Mouse (Mus musculus) left cerebral cortex, postnatal 14 days (tissue): Measurements from ENCODE around the gene Lpin2. TPM values are rescaled to one million over a fixed set of nuclear protein-coding genes. Genes with fewer than 3 reads are reported as not detected.

Experiments used
- DNase-seq, 2 experiments: peaks; one replicate each; pipeline ENCODE4 v3.0.0; 2021 to 2022; ENCODE audit warnings: low spot score in 2 of 2, mixed read lengths in 1 of 2
- intact Hi-C: fragments of 180-260 bp; cut with DNase I; formaldehyde crosslinking; loops from one replicate; pipeline ENCODE4 v1.15.1; 2025
- total RNA-seq, 2 experiments: library from RNA; stranded (reverse); gene quantifications; 2 replicates each; pipeline ENCODE4 v1.2.3; 2021

Lpin2 gene
- total RNA-seq, 2 experiments from 2014 or later: 79.9 to 84.3 TPM

GRCm38 (mm10) chr17:71168205-71168815 lies 14.1 kb upstream of the Lpin2 start:
- intact Hi-C loops: no loop called here
- DNase-seq: no peak

GRCm38 (mm10) chr17:71168846-71169245 lies 13.5 kb upstream of the Lpin2 start:
- DNase-seq: peak; percentile 35 to 46
- intact Hi-C loops: no loop called here

GRCm38 (mm10) chr17:71169639-71170038 lies 12.7 kb upstream of the Lpin2 start:
- intact Hi-C loops: no loop called here
- DNase-seq: no peak

- DNase-seq: no peak
- intact Hi-C loops: no loop called here
These were observed 11.2 kb upstream of the Lpin2 start for GRCm38 (mm10) chr17:71171161-71171560.

GRCm38 (mm10) chr17:71177336-71177735 lies 5.0 kb upstream of the Lpin2 start:
- intact Hi-C loops: no loop called here
- DNase-seq: no peak

GRCm38 (mm10) chr17:71177949-71178348 lies 4.4 kb upstream of the Lpin2 start:
- no peak for DNase-seq
- intact Hi-C loops: no loop called here

GRCm38 (mm10) chr17:71178530-71179181 lies 3.7 kb upstream of the Lpin2 start:
- intact Hi-C loops: no loop called here
- DNase-seq: no peak

- intact Hi-C loops: loop anchor here (5.0 to 10.0 kb wide), 2 partner anchors 47 to 175 kb away; partner anchors contain the start of genes Myl12a and Myom1
- DNase-seq: no peak
These were observed 2.6 kb upstream of the Lpin2 start for GRCm38 (mm10) chr17:71179551-71180309.

- no peak for DNase-seq
- intact Hi-C loops: loop anchor here (5.0 to 10.0 kb wide), 2 partner anchors 48 to 176 kb away; partner anchors contain the start of genes Myl12a and Myom1
These were observed 1.8 kb upstream of the Lpin2 start for GRCm38 (mm10) chr17:71180601-71181000.

- peak; percentile 92 to 93 for DNase-seq
- intact Hi-C loops: loop anchor here (5.0 to 10.0 kb wide), 2 partner anchors 51 to 178 kb away; partner anchors contain the start of genes Myl12a and Myom1
These were observed 704 bp downstream of the Lpin2 start for GRCm38 (mm10) chr17:71182871-71183656.

- intact Hi-C loops: loop anchor here (5.0 to 10.0 kb wide), 2 partner anchors 51 to 179 kb away; partner anchors contain the start of genes Myl12a and Myom1
- peak in 1 of 2 experiments; percentile 33 for DNase-seq
These were observed 1.4 kb downstream of the Lpin2 start for GRCm38 (mm10) chr17:71183657-71184261.

GRCm38 (mm10) chr17:71184356-71185111 lies 2.2 kb downstream of the Lpin2 start:
- DNase-seq: peak; percentile 17 to 28
- intact Hi-C loops: loop anchor here (5.0 to 10.0 kb wide), 3 partner anchors 43 to 180 kb away; partner anchors contain the start of genes Myl12a and Myom1

GRCm38 (mm10) chr17:71185368-71185767 lies 3.0 kb downstream of the Lpin2 start:
- no peak for DNase-seq
- intact Hi-C loops: loop anchor here (5.0 to 10.0 kb wide), 2 partner anchors 42 to 181 kb away; partner anchors contain the start of genes Myl12a and Myom1

GRCm38 (mm10) chr17:71190589-71190988 lies 8.2 kb downstream of the Lpin2 start:
- no peak for DNase-seq
- intact Hi-C loops: no loop called here

- DNase-seq: no peak
- intact Hi-C loops: no loop called here
These were observed 8.7 kb downstream of the Lpin2 start for GRCm38 (mm10) chr17:71191063-71191462.

- no peak for DNase-seq
- intact Hi-C loops: no loop called here
These were observed 9.5 kb downstream of the Lpin2 start for GRCm38 (mm10) chr17:71191651-71192419.

- no peak for DNase-seq
- intact Hi-C loops: no loop called here
These were observed 10.7 kb downstream of the Lpin2 start for GRCm38 (mm10) chr17:71193019-71193418.
